Comparison of ENCODE assay signal across 15 mouse cellular contexts in genomic region chr4:55615808-55616207, GRCm38 (mm10).
"Had no signal": no experiment of that assay in that cellular context is flagged by ENCODE, and none has a peak within 500 bp of the region (broad histone marks: within the 10 kb centered on the region; RNA-seq: fewer than 3 reads in every experiment).

No protein-coding gene starts in this region.

- ATAC-seq: intestine, embryonic 16.5 days; liver, postnatal 0 days; lung, postnatal 0 days; midbrain, embryonic 13.5 days had no signal

- H3K9me3 ChIP-seq: limb, embryonic 12.5 days; limb, embryonic 15.5 days; midbrain, embryonic 13.5 days had no signal

- H3K27me3 ChIP-seq: limb, embryonic 12.5 days; limb, embryonic 15.5 days; midbrain, embryonic 13.5 days had no signal

- H3K4me1 ChIP-seq: limb, embryonic 12.5 days; midbrain, embryonic 13.5 days had no signal

- H3K27ac ChIP-seq: limb, embryonic 12.5 days; limb, embryonic 15.5 days; liver, embryonic 14.5 days; macrophage; midbrain, embryonic 13.5 days; stomach, postnatal 0 days had no signal

- H3K4me2 ChIP-seq: limb, embryonic 12.5 days; limb, embryonic 15.5 days; liver, embryonic 11.5 days; lung, embryonic 14.5 days; midbrain, embryonic 13.5 days had no signal

- H3K9ac ChIP-seq: limb, embryonic 12.5 days; limb, embryonic 15.5 days; liver, embryonic 14.5 days; liver, postnatal 0 days; lung, embryonic 14.5 days; midbrain, embryonic 13.5 days had no signal

- DNase-seq: kidney, adult 2 months; kidney, postnatal 10 days; kidney, postnatal 36 days; liver, postnatal 0 days; lung, embryonic 14.5 days; thymus, postnatal 25 days had no signal

- H3K4me3 ChIP-seq: limb, embryonic 12.5 days; limb, embryonic 15.5 days; midbrain, embryonic 13.5 days had no signal

- H3K36me3 ChIP-seq: limb, embryonic 12.5 days; limb, embryonic 15.5 days; midbrain, embryonic 13.5 days had no signal
